Mouse (Mus musculus) kidney, adult 8-10 months (tissue): ENCODE measurements around the gene Adh7.

Experiments
- DNase-seq, 2 experiments: peaks; one replicate each; pipeline ENCODE4 v3.0.0; 2022

The Adh7 gene

GRCm38 (mm10) chr3:138224363-138224954 is 6.9 kb downstream of the Adh7 start:
- no peak for DNase-seq

DNA sequence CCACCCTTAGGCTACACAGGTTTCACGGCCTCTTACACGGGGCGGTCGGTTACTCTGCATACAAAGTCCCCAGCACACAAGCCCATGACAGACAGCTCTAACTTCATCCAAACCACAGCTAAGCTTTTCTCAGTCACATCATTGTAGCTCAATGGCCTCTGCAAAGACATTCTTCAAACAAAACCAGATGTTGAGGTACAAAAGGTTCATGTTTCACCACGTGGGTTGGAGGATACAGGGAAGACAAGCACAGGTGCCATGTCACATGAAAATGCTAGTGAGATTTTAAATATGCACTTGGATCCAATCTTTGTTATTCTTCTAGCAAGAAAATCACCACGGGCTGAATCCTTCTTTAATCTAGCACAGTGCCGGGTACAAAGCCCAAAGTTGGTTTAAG is 7.8 kb downstream of the Adh7 start:
- DNase-seq = no peak

- DNase-seq = peak in 1 of 2 experiments; percentile 65
Measured at GRCm38 (mm10) chr3:138225853-138226252, 8.3 kb downstream of the Adh7 start.

DNA sequence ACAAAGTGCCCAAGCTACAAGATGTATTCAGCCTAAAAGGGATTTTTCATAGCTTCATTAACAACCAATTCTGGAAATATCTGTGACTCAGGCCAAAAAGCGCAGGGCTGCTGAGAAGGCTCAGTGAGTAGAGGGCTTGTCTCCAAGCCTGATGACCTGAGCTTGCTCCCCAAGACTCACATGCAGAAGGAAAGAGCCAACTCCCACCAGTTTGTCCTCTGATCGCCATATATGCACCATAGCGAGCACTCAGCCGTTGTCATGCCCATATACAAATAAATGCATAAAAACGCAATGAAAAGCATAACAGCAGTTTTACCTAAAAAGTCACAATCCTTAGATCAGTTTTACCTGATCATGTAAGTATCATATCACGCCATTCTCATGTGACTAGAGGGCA is 8.9 kb downstream of the Adh7 start:
- no peak for DNase-seq

GRCm38 (mm10) chr3:138227082-138227481 is 9.5 kb downstream of the Adh7 start:
- no peak for DNase-seq

- DNase-seq = no peak
Measured at GRCm38 (mm10) chr3:138227782-138228181, 10.2 kb downstream of the Adh7 start.

DNA sequence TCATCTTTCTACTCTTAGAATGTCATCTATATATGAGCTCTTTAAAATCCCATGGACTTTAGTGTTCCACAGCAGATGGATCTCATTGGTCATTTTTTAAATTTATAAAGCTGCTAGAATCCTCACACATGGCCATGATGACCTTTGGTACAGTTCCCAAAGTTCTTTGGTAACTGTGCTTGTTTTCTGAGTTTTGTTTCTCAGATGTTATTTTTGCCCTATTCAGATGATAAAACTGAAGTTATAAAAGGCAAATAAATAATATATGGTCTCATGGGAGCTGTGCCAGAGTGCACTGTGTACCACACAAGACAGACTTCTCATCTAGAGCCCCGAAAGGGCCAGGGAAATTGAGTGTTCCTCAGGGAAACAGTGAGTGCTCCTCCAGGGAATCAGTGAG is 11.9 kb downstream of the Adh7 start:
- DNase-seq = no peak

- no peak for DNase-seq
Measured at GRCm38 (mm10) chr3:138230266-138230665, 12.7 kb downstream of the Adh7 start.

DNA sequence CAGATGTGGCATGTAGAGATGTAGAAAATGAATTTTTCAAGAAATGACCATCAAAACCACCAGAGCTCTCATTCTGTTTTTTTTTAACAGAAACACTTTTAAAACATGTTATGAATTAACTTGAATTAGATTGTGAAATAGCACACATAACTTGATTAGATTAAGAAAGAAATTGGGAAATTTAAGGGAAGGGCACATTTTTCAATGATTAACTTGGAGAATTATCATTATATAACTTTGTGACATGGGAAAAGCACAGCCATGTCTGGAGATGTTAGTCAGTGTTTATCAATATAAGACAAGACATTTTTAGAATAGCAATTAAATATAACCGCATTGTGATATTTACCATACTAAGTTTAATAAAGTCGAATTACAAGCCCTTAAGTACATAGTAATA is 14.0 kb downstream of the Adh7 start:
- DNase-seq = no peak

- no peak for DNase-seq
Measured at GRCm38 (mm10) chr3:138236546-138237163, 19.1 kb downstream of the Adh7 start.

- DNase-seq = no peak
Measured at GRCm38 (mm10) chr3:138238046-138238445, 20.5 kb downstream of the Adh7 start.

DNA sequence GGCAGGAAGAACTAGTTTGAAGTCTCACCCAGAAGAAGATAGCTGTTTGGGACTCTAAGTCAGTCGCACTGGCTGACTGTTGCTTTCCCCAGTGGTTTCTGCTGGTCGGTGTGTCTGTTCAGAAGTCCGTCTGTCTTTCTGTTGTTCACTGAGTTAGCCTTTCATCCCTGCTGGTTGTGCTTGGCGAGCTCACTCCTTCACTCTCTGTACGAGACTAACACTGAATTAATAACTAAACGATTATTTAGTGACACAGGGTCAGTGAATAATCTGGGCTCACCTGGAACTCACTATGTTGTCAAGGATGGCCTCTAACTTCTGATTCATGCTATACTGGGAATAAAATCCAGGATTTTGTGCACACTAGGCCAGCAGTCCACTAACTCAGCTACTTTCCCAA is 21.9 kb downstream of the Adh7 start:
- DNase-seq = peak in 1 of 2 experiments; percentile 47

DNA sequence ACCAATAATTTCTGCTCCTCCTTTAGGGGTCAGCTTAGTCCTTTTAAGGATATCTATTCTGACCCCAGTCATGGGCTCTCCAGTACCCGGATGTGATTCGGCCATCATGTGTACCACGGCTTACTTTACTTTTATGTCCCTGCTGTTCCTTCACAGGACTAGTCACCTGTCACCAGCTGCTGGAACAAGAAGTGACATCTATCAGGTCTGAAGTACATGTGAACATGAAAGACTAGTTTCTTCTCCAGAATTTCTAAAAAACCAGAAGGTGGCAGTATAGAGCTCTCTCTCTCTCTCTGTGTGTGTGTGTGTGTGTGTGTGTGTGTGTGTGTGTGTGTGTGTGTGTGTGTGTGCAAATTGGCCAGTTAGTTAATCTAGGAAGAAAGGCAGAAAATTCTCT is 22.9 kb downstream of the Adh7 start:
- no peak for DNase-seq

DNA sequence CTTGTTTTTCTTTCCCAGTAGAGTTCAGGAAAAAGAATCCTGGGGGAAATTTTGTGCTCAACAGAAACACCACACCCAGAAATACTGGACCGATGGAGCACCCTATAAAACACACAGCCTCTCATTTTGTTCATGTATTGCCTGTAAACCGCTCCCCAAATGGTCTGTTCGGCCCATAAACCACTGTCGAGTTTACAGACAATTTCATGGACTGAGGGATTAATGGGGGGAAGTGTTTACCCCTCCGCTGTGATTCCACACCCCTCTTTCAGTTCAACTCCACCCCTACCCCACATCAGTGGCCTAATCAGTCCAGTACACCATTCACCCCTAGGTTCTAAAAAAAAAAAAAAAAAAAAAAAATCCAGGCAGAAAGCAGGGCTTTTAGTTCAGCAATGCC is 23.4 kb downstream of the Adh7 start:
- no peak for DNase-seq

DNA sequence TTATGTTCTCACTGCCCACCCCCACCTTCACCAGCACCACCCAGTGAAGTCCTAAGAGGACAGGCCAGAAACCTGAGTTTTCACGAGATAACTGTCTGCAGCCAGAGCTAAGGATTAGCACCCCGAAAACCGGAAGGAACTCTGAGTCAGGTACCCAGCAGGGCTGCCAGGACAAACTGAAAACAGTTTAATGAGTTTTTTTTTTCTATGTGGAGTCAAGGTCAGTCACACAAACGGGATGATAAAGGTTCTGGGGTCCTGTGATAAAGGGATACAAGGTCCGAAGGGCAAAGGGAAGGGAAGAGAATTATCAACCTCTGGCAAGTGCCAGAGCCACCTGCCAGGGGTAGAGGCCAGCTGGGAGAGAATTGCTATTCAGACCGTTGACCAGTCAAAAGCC is 23.8 kb downstream of the Adh7 start:
- DNase-seq = peak; percentile 48 to 70

DNA sequence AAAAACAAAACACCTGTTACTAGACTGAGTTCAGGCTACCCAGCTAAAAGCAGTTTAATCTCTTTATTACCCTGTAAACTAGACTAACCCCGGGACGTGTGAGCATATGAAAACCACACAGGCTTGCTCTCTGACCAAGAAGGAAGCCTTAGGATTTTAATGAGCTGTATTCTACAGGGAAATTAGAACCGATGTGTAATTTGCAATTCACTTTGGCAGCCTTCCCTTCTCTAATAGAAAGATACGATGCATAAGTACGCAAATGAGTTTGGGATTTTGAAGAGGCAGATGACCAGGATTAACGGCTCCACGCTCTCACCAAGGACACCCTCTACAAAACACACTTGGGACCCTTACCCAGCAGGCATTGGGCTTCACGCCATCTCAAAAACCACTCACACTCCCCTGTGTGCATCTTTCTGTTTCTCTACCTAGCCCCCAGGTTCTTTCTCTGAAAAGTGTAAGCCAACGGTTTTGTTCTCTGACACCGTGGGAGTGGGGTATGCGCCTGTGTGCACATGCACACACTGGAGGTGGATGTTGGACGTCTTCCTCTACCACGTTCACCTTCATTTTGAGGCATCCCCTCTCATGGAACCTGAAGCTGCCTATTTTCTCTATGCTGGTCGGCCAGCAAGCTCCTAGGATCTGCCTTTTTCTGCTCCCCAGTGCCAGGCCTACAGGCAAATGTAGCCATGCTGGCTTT is 24.6 kb downstream of the Adh7 start:
- DNase-seq = no peak

DNA sequence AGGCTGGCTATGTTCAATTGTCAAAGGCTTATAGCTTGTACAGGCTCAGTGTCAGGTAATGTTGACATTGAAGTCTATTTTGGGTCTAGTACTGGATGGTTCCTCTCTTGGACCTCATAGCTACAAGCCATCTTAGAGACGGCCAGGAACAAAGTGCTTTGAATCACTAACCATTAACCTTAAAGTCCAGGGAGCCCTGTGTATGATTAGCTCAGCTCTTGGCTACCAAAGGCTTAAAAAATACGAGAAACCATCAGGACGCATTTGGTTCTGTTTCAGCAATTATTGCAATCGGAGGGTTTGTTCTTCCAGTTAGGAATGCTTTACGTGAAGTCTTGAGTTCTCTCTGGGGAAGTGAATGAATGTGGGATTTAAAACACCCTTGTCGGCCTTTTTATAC is 25.4 kb downstream of the Adh7 start:
- peak; percentile 72 to 86 for DNase-seq

DNA sequence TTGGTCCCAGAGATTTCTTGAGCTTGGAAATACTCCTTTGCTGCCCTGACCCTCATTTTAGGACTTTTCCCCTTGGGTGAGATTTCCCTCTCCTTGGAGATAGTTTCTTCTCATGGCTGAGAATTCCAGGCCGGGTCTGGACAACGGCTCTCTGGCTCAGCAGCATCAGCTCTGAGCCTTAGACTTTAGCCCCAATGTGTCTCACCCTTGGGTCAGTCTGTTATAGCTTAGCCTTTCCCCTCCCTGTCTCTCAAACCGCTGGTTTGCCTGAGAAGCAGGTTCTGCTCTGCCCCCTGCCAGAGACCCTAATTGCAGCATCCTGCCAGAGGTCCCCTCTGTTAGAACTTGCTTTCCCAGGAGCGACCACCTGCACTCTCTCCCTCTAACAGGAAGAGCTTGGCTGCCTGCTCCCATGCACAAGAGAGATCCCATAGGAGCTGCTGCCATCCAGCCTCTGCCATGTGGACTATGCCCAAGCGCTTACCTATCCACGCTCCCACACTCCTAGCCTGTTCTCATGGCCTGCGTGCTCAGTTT is 26.8 kb downstream of the Adh7 start:
- DNase-seq = peak; percentile 54 to 59

- DNase-seq = no peak
Measured at GRCm38 (mm10) chr3:138246511-138247020, 29.0 kb downstream of the Adh7 start.

DNA sequence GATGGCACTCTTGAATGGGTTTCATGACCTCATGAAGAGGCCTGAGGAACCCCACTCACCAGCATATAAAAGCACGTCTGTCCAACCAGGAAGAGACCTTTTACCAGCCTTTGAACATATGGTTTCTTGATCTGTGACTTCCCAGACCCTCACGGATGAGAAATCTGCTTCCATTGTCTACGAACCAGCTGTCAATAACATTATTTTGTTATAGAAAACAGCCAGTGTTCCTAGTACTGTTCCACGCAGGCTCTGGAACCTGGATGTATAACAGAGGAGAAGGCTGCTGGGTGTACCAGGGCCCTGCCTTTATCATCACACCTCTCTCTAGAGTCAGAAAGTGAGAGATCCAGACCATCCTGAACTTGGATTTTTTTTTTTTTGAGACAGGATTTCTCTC is 29.7 kb downstream of the Adh7 start:
- DNase-seq = no peak

DNA sequence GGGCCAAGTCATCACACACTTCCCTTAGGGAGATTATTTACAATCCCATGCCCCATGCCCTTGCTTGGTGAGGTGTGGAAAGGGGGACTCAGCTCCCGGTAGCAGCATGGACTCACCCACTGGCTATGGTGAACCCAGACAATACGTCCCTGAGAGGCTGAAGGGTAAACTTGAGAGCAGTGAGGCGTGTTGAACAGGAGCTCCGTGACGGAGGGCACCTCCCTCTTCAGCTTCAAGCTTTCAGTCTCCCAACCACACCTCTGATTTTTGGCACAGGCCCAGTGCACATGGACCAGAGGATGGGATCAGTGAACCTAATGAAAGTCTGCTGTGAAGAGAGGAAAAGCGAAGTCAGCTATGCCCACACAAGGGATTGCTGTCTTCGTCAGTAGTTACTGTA is 30.5 kb downstream of the Adh7 start:
- peak; percentile 94 to 95 for DNase-seq

GRCm38 (mm10) chr3:138248746-138249145 is 31.2 kb downstream of the Adh7 start:
- DNase-seq = no peak

DNA sequence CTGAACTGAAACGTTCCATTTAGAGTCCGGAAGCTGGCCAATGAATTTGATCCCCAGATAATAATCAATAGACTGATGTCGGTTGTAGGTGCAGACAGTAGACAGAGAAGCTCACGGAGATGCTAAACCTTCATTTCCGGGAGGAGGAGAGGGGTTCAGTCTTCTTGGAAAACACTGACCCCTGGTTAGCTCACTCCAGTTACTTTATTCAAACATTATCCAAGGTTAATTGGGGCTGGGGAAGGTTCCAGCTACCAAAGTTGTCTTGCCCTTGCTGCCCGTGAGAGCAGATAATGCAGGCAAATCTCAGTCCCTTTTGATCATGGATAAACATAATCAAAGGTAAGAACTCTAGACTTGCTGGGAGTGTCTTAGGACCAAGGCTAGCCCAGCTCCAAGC is 33.6 kb downstream of the Adh7 start:
- peak in 1 of 2 experiments; percentile 54 for DNase-seq

DNA sequence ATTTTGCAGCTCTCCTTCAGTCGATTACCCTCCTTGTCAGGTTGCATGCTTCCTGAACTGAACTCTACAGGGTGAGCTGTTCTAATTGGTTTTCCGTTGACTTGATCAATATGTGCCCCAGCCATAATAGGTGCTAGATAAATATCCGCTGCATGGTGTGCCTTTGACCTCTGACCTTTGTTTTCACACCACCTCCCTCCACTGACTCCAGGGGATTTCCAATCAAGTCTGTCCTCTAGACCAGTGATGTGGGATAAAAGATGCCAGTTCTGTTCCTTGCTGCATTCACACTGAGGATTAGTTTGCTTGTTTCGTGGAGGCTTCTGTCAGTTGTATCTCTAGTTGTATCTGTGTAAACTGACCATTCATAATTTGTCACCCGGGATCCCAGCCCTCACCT is 36.6 kb downstream of the Adh7 start:
- DNase-seq = no peak
